Mouse (Mus musculus): ENCODE results near the gene Tmem130.
A peak's percentile ranks its signal among the peaks of the same experiment; 100 is the strongest.
"Not testable (repeated sequence)": the region's sequence is repeated elsewhere in the genome, so short reads cannot be mapped to it uniquely, and the experiment has no call there.

Tmem130 gene

GRCm38 (mm10) chr5:144761161-144761868 lies at the start of gene Tmem130:
TSS of gene Tmem130 (minus strand) at chr5:144761818.
- peak; percentile 10 for DNase-seq

GRCm38 (mm10) chr5:144806931-144807330 lies 45.3 kb upstream of the Tmem130 start:
- no peak for DNase-seq

GRCm38 (mm10) chr5:144804181-144804580 lies 42.6 kb upstream of the Tmem130 start:
- no peak for DNase-seq

- no peak for DNase-seq
Measured at GRCm38 (mm10) chr5:144803066-144803465, 41.4 kb upstream of the Tmem130 start.

GRCm38 (mm10) chr5:144797116-144797515 lies 35.5 kb upstream of the Tmem130 start:
- no peak for DNase-seq

- peak; percentile 35 for DNase-seq
Measured at GRCm38 (mm10) chr5:144794687-144795086, 33.1 kb upstream of the Tmem130 start.

- no peak for DNase-seq
Measured at GRCm38 (mm10) chr5:144793374-144793773, 31.8 kb upstream of the Tmem130 start.

GRCm38 (mm10) chr5:144786464-144786863 lies 24.8 kb upstream of the Tmem130 start:
- DNase-seq: no peak

- DNase-seq: no peak
Measured at GRCm38 (mm10) chr5:144780654-144781053, 19.0 kb upstream of the Tmem130 start.

GRCm38 (mm10) chr5:144773231-144773630 lies 11.6 kb upstream of the Tmem130 start:
- DNase-seq: no peak

- no peak for DNase-seq
Measured at GRCm38 (mm10) chr5:144769067-144769482, 7.5 kb upstream of the Tmem130 start.

GRCm38 (mm10) chr5:144767911-144768841 lies 6.6 kb upstream of the Tmem130 start:
- DNase-seq: peak; percentile 95

- DNase-seq: not testable (repeated sequence)
Measured at GRCm38 (mm10) chr5:144767106-144767798, 5.6 kb upstream of the Tmem130 start, which contains the start of gene Trrap. TSS of gene Trrap (plus strand) at chr5:144767732.

GRCm38 (mm10) chr5:144766646-144767045 lies 5.0 kb upstream of the Tmem130 start:
- no peak for DNase-seq

- no peak for DNase-seq
Measured at GRCm38 (mm10) chr5:144766026-144766425, 4.4 kb upstream of the Tmem130 start.

- DNase-seq: no peak
Measured at GRCm38 (mm10) chr5:144758422-144758821, 3.2 kb downstream of the Tmem130 start.

- no peak for DNase-seq
Measured at GRCm38 (mm10) chr5:144757402-144757801, 4.2 kb downstream of the Tmem130 start.

- no peak for DNase-seq
Measured at GRCm38 (mm10) chr5:144755191-144755590, 6.4 kb downstream of the Tmem130 start.

GRCm38 (mm10) chr5:144753041-144753440 lies 8.6 kb downstream of the Tmem130 start:
- peak; percentile 54 for DNase-seq

- peak; percentile 56 for DNase-seq
Measured at GRCm38 (mm10) chr5:144752432-144752831, 9.2 kb downstream of the Tmem130 start.

GRCm38 (mm10) chr5:144737101-144737500 lies 24.5 kb downstream of the Tmem130 start:
- DNase-seq: no peak

- peak; percentile 61 for DNase-seq
Measured at GRCm38 (mm10) chr5:144734949-144735348, 26.7 kb downstream of the Tmem130 start.

- peak; percentile 25 for DNase-seq
Measured at GRCm38 (mm10) chr5:144733953-144734352, 27.7 kb downstream of the Tmem130 start.
